ENCODE assay signal across 17 mouse cellular contexts in genomic region chr1:156671921-156672320, GRCm38 (mm10).
"Had no signal": no experiment of that assay in that cellular context is flagged by ENCODE, and none has a peak within 500 bp of the region (broad histone marks: within the 10 kb centered on the region; RNA-seq: fewer than 3 reads in every experiment).

No protein-coding gene starts in this region.

- H3K4me3 ChIP-seq: lung, embryonic 15.5 days; midbrain, embryonic 13.5 days; midbrain, embryonic 15.5 days; neural tube, embryonic 13.5 days; neural tube, embryonic 15.5 days had no signal

- H3K36me3 ChIP-seq: liver, embryonic 15.5 days; lung, embryonic 15.5 days; midbrain, embryonic 13.5 days; midbrain, embryonic 15.5 days; neural tube, embryonic 13.5 days; neural tube, embryonic 15.5 days had no signal

- DNase-seq: liver, postnatal 0 days; lung, adult 2 months; lung, postnatal 14 days; retina, postnatal 1 day; right cerebral cortex, adult 18-20 months; right cerebral cortex, postnatal 25 days; right cerebral cortex, postnatal 4 days; thymus, postnatal 4 days had no signal

- H3K4me2 ChIP-seq: midbrain, embryonic 11.5 days; midbrain, embryonic 13.5 days had no signal

- H3K27me3 ChIP-seq: lung, embryonic 15.5 days; megakaryocyte, embryonic 14.5 days; midbrain, embryonic 15.5 days had no signal

- ATAC-seq: liver, postnatal 0 days; lung, postnatal 0 days; midbrain, embryonic 15.5 days had no signal
